Mouse (Mus musculus) kidney, embryonic 15.5 days (tissue): Measurements from ENCODE around the gene Filip1. TPM values are rescaled to one million over a fixed set of nuclear protein-coding genes. Genes with fewer than 3 reads are reported as not detected.
"Not testable (repeated sequence)": the region's sequence is repeated elsewhere in the genome, so short reads cannot be mapped to it uniquely, and the experiment has no call there.

Experiments used
- ATAC-seq: fragments of 200-750 bp; cut with Nextera tagmentation; replicated peaks from 2 replicates; pipeline ENCODE4 v1.8.0; 2017; ENCODE audit warnings: moderate TSS enrichment; ENCODE audit not compliant: low FRiP score
- H3K27ac ChIP-seq: fragments of 300-500 bp; sonication (generic); 2 replicates; pipeline ENCODE4 v1.5.1; 2015; ENCODE audit warnings: mild to moderate bottlenecking, inconsistent platforms
- H3K27me3 ChIP-seq: fragments of 300-500 bp; sonication (generic); 2 replicates; pipeline ENCODE4 v1.6.1; 2015; ENCODE audit warnings: inconsistent platforms
- H3K36me3 ChIP-seq: fragments of 300-500 bp; sonication (generic); 2 replicates; pipeline ENCODE4 v1.6.1; 2015; ENCODE audit warnings: inconsistent platforms
- H3K4me1 ChIP-seq: fragments of 300-500 bp; sonication (generic); 2 replicates; pipeline ENCODE4 v1.6.1; 2015; ENCODE audit warnings: inconsistent platforms
- H3K4me2 ChIP-seq: fragments of 300-500 bp; sonication (generic); 2 replicates; pipeline ENCODE4 v1.6.1; 2015; ENCODE audit warnings: moderate library complexity, mild to moderate bottlenecking, inconsistent platforms
- H3K4me3 ChIP-seq: fragments of 300-500 bp; sonication (generic); replicated peaks from 2 replicates; pipeline ENCODE4 v1.5.1; 2015; ENCODE audit warnings: mild to moderate bottlenecking, inconsistent platforms
- H3K9ac ChIP-seq: fragments of 300-500 bp; sonication (generic); 2 replicates; pipeline ENCODE4 v1.6.1; 2015; ENCODE audit warnings: mild to moderate bottlenecking, inconsistent platforms
- H3K9me3 ChIP-seq: fragments of 300-500 bp; sonication (generic); replicated peaks from 2 replicates; pipeline ENCODE4 v1.6.1; 2016; ENCODE audit warnings: inconsistent platforms
- WGBS: fragments of 180-500 bp; shearing (Covaris S2); methylation state at CpG from one replicate; pipeline ENCODE4 v1.1.7; 2015; ENCODE audit warnings: mixed read lengths; 5-methylcytosine and 5-hydroxymethylcytosine counted together
- polyA plus RNA-seq: library from polyadenylated mRNA; unstranded; fragments of >200 nt; fragmentation: Nextera tagmentation; extraction: Ambion mirVana; gene quantifications from 2 replicates; pipeline ENCODE4 v1.2.1, GENCODE M21; 2015

The Filip1 gene
- 5.8 and 6.5 TPM in 2 replicates for polyA plus RNA-seq

GRCm38 (mm10) chr9:80012751-80013150, at the start of gene Filip1:
TSS of gene Filip1 (minus strand) at chr9:80012851.
- no peaks in the 10 kb centered on the region for H3K4me1 ChIP-seq
- no peak for ATAC-seq
- WGBS = 59% methylated on average over 7 of the region's 7 CpGs

GRCm38 (mm10) chr9:80057690-80058089, 45.0 kb upstream of the Filip1 start:
- H3K27me3 ChIP-seq = no peaks in the 10 kb centered on the region
- no peak overlapping the region for H3K27ac ChIP-seq
- H3K9ac ChIP-seq = no peak overlapping the region
- no peak overlapping the region for H3K4me2 ChIP-seq
- H3K36me3 ChIP-seq = no peaks in the 10 kb centered on the region
- 64% methylated on average over 2 of the region's 2 CpGs for WGBS
- H3K9me3 ChIP-seq = peaks cover 3% of the 10 kb centered on the region; the same call in 1 of the 2 replicates
- no peaks in the 10 kb centered on the region for H3K4me1 ChIP-seq
- no peak overlapping the region for H3K4me3 ChIP-seq
- ATAC-seq = no peak

More at GRCm38 (mm10) chr9:80012751-80013150, at the start of gene Filip1:
- Histone ChIP-seq H3K27me3 (no peaks in the 10 kb centered on the region), H3K9me3 (no peaks in the 10 kb centered on the region), H3K36me3 (no peaks in the 10 kb centered on the region), H3K4me3 (no peak within 1 kb of the TSS), H3K4me2 (no peak within 1 kb of the TSS), H3K9ac (no peak within 1 kb of the TSS), H3K27ac (no peak within 1 kb of the TSS)

- H3K4me3 ChIP-seq = no peak overlapping the region
- ATAC-seq = no peak
- H3K27ac ChIP-seq = no peak overlapping the region
- H3K4me2 ChIP-seq = no peak overlapping the region
- no peaks in the 10 kb centered on the region for H3K27me3 ChIP-seq
- H3K9me3 ChIP-seq = no peaks in the 10 kb centered on the region
- WGBS = 85% methylated on average over 5 of the region's 5 CpGs
- no peak overlapping the region for H3K9ac ChIP-seq
- H3K4me1 ChIP-seq = no peaks in the 10 kb centered on the region
- H3K36me3 ChIP-seq = no peaks in the 10 kb centered on the region
Measured at GRCm38 (mm10) chr9:80052951-80053350, 40.3 kb upstream of the Filip1 start.

GRCm38 (mm10) chr9:80049271-80049670, 36.6 kb upstream of the Filip1 start:
- H3K9ac ChIP-seq, H3K27me3 ChIP-seq, ATAC-seq, H3K9me3 ChIP-seq, H3K4me2 ChIP-seq, H3K36me3 ChIP-seq, H3K27ac ChIP-seq, H3K4me1 ChIP-seq, H3K4me3 ChIP-seq: not testable (repeated sequence)
- WGBS = 50% methylated on average over 5 of the region's 5 CpGs

GRCm38 (mm10) chr9:80044301-80044700, 31.6 kb upstream of the Filip1 start:
- H3K9me3 ChIP-seq, ATAC-seq, H3K4me3 ChIP-seq, H3K36me3 ChIP-seq, H3K4me2 ChIP-seq, H3K4me1 ChIP-seq, H3K27me3 ChIP-seq, H3K27ac ChIP-seq, H3K9ac ChIP-seq: not testable (repeated sequence)
- 81% methylated on average over 4 of the region's 4 CpGs for WGBS

- H3K4me1 ChIP-seq = no peaks in the 10 kb centered on the region
- no peak overlapping the region for H3K27ac ChIP-seq
- H3K27me3 ChIP-seq = no peaks in the 10 kb centered on the region
- no peak for ATAC-seq
- WGBS = 12% methylated on average over 2 of the region's 2 CpGs
- no peaks in the 10 kb centered on the region for H3K9me3 ChIP-seq
- H3K9ac ChIP-seq = no peak overlapping the region
- no peaks in the 10 kb centered on the region for H3K36me3 ChIP-seq
- no peak overlapping the region for H3K4me3 ChIP-seq
- H3K4me2 ChIP-seq = no peak overlapping the region
Measured at GRCm38 (mm10) chr9:80039296-80039815, 26.7 kb upstream of the Filip1 start.

GRCm38 (mm10) chr9:80037997-80038383, 25.3 kb upstream of the Filip1 start:
- Histone ChIP-seq H3K4me2 (no peak overlapping the region), H3K27me3 (no peaks in the 10 kb centered on the region), H3K27ac (no peak overlapping the region), H3K4me3 (no peak overlapping the region), H3K9ac (no peak overlapping the region), H3K4me1 (no peaks in the 10 kb centered on the region), H3K36me3 (no peaks in the 10 kb centered on the region), H3K9me3 (no peaks in the 10 kb centered on the region)
- no peak for ATAC-seq

- WGBS = 80% methylated on average over 13 of the region's 13 CpGs
- no peak overlapping the region for H3K9ac ChIP-seq
- H3K4me1 ChIP-seq = no peaks in the 10 kb centered on the region
- no peak overlapping the region for H3K4me3 ChIP-seq
- ATAC-seq = no peak
- no peaks in the 10 kb centered on the region for H3K9me3 ChIP-seq
- H3K36me3 ChIP-seq = no peaks in the 10 kb centered on the region
- no peak overlapping the region for H3K27ac ChIP-seq
- H3K27me3 ChIP-seq = no peaks in the 10 kb centered on the region
- no peak overlapping the region for H3K4me2 ChIP-seq
Measured at GRCm38 (mm10) chr9:80037262-80037996, 24.8 kb upstream of the Filip1 start.

- H3K4me2 ChIP-seq = no peak overlapping the region
- no peak overlapping the region for H3K4me3 ChIP-seq
- 0 out of 2 replicates have a peak, but pooled peaks cover 9% of the 10 kb centered on the region for H3K4me1 ChIP-seq
- peak; percentile 24; the same call in 1 of the 2 replicates for ATAC-seq
- H3K27me3 ChIP-seq = no peaks in the 10 kb centered on the region
- H3K9me3 ChIP-seq = no peaks in the 10 kb centered on the region
- 45% methylated on average over 6 of the region's 6 CpGs for WGBS
- H3K36me3 ChIP-seq = no peaks in the 10 kb centered on the region
- H3K9ac ChIP-seq = no peak overlapping the region
- H3K27ac ChIP-seq = 0 out of 2 replicates have a peak overlapping the region, but pooled peaks have one; percentile 24
Measured at GRCm38 (mm10) chr9:80026581-80027021, 13.9 kb upstream of the Filip1 start.

- peak; percentile 59; the same call in 1 of the 2 replicates for ATAC-seq
- 0% methylated on average over 2 of the region's 2 CpGs for WGBS
- Histone ChIP-seq H3K4me3 (no peak overlapping the region), H3K9me3 (no peaks in the 10 kb centered on the region), H3K27me3 (no peaks in the 10 kb centered on the region), H3K4me1 (0 out of 2 replicates have a peak, but pooled peaks cover 9% of the 10 kb centered on the region), H3K9ac (no peak overlapping the region), H3K36me3 (no peaks in the 10 kb centered on the region), H3K27ac (no peak overlapping the region), H3K4me2 (no peak overlapping the region)
Measured at GRCm38 (mm10) chr9:80026017-80026416, 13.4 kb upstream of the Filip1 start.

GRCm38 (mm10) chr9:80025347-80025746, 12.7 kb upstream of the Filip1 start:
- not testable (repeated sequence) for H3K27me3 ChIP-seq, H3K36me3 ChIP-seq, H3K4me3 ChIP-seq, H3K4me1 ChIP-seq, H3K4me2 ChIP-seq, ATAC-seq, H3K9me3 ChIP-seq, H3K9ac ChIP-seq, H3K27ac ChIP-seq
- 88% methylated on average over 5 of the region's 5 CpGs for WGBS

GRCm38 (mm10) chr9:80022821-80023220, 10.2 kb upstream of the Filip1 start:
- no peak overlapping the region for H3K4me2 ChIP-seq
- H3K27ac ChIP-seq = no peak overlapping the region
- 0 out of 2 replicates have a peak, but pooled peaks cover 9% of the 10 kb centered on the region for H3K4me1 ChIP-seq
- 0 out of 2 replicates have a peak, but pooled peaks have one; percentile 30 for ATAC-seq
- no peaks in the 10 kb centered on the region for H3K27me3 ChIP-seq
- no peak overlapping the region for H3K9ac ChIP-seq
- H3K4me3 ChIP-seq = no peak overlapping the region
- no peaks in the 10 kb centered on the region for H3K9me3 ChIP-seq
- no peaks in the 10 kb centered on the region for H3K36me3 ChIP-seq
- WGBS = 62% methylated on average over 8 of the region's 8 CpGs
